In genomic region chr8:66210294-66210693, GRCm38 (mm10) we compare ENCODE assay signal across 27 mouse cellular contexts.
"Had no signal": no experiment of that assay in that cellular context is flagged by ENCODE, and none has a peak within 500 bp of the region (broad histone marks: within the 10 kb centered on the region; RNA-seq: fewer than 3 reads in every experiment).

No protein-coding gene starts in this region.

- H3K9me3 ChIP-seq: limb, embryonic 10.5 days; limb, embryonic 12.5 days; limb, embryonic 13.5 days; limb, embryonic 15.5 days; liver, embryonic 12.5 days; liver, embryonic 13.5 days; liver, embryonic 15.5 days; lung, embryonic 15.5 days; midbrain, embryonic 10.5 days; midbrain, embryonic 12.5 days; midbrain, embryonic 13.5 days; midbrain, embryonic 15.5 days; neural tube, embryonic 12.5 days had no signal

- DNase-seq: left cerebral cortex, postnatal 4 days; liver; liver, embryonic 13.5 days; liver, postnatal 0 days; lung, adult 2 months; lung, embryonic 14.5 days; lung, postnatal 10 days; lung, postnatal 14 days; lung, postnatal 36 days; lung, postnatal 4 days; midbrain, embryonic 14.5 days had no signal

- H3K36me3 ChIP-seq: limb, embryonic 10.5 days; limb, embryonic 12.5 days; limb, embryonic 13.5 days; limb, embryonic 15.5 days; liver, embryonic 12.5 days; liver, embryonic 13.5 days; liver, embryonic 15.5 days; lung, embryonic 15.5 days; midbrain, embryonic 10.5 days; midbrain, embryonic 12.5 days; midbrain, embryonic 13.5 days; midbrain, embryonic 15.5 days; neural tube, embryonic 12.5 days had no signal

- H3K27me3 ChIP-seq: limb, embryonic 12.5 days; limb, embryonic 13.5 days; limb, embryonic 15.5 days; liver, embryonic 12.5 days; liver, embryonic 13.5 days; liver, embryonic 15.5 days; lung, embryonic 15.5 days; megakaryocyte, embryonic 14.5 days; midbrain, embryonic 12.5 days; midbrain, embryonic 13.5 days; midbrain, embryonic 15.5 days; neural tube, embryonic 12.5 days had no signal

- ATAC-seq: liver, embryonic 12.5 days; liver, postnatal 0 days; lung, postnatal 0 days; midbrain, embryonic 13.5 days; midbrain, embryonic 15.5 days; midbrain, embryonic 16.5 days had no signal

- H3K4me1 ChIP-seq: limb, embryonic 10.5 days; limb, embryonic 12.5 days; limb, embryonic 13.5 days; limb, embryonic 15.5 days; liver, embryonic 12.5 days; liver, embryonic 13.5 days; liver, embryonic 15.5 days; lung, embryonic 15.5 days; megakaryocyte, embryonic 14.5 days; midbrain, embryonic 10.5 days; midbrain, embryonic 12.5 days; midbrain, embryonic 13.5 days; midbrain, embryonic 15.5 days; neural tube, embryonic 12.5 days had no signal

- H3K4me3 ChIP-seq: limb, embryonic 10.5 days; limb, embryonic 12.5 days; limb, embryonic 13.5 days; limb, embryonic 15.5 days; liver, embryonic 12.5 days; liver, embryonic 13.5 days; liver, embryonic 15.5 days; lung, embryonic 15.5 days; megakaryocyte, embryonic 14.5 days; midbrain, embryonic 10.5 days; midbrain, embryonic 12.5 days; midbrain, embryonic 13.5 days; midbrain, embryonic 15.5 days; myocyte; neural tube, embryonic 12.5 days had no signal
